Mouse (Mus musculus) CH12.LX (cell line): ENCODE results near the gene Aire. TPM values are rescaled to one million over a fixed set of nuclear protein-coding genes. Genes with fewer than 3 reads are reported as not detected.

Source experiments
- DNase-seq: peaks from one replicate; pipeline ENCODE4 v3.0.0-alpha.2; 2013; ENCODE audit errors: extremely low read depth
- H3K27ac ChIP-seq: 2 replicates; pipeline ENCODE4 v1.5.1; 2012; ENCODE audit warnings: low read depth, mild to moderate bottlenecking, control low read depth, moderate library complexity; ENCODE audit not compliant: insufficient read depth
- H3K27me3 ChIP-seq: replicated peaks from 2 replicates; pipeline ENCODE3; 2012; ENCODE audit warnings: inconsistent platforms
- H3K36me3 ChIP-seq, 2 experiments: replicated peaks in 1 of 2; 2 replicates each; pipeline versions ENCODE3 to v1.6.1; 2012; ENCODE audit warnings: inconsistent platforms in 1 of 2, low read length in 1 of 2, mild to moderate bottlenecking in 1 of 2, mixed read lengths in 1 of 2, moderate library complexity in 1 of 2; ENCODE audit not compliant: control insufficient read depth in 1 of 2, insufficient read depth in 1 of 2
- H3K4me1 ChIP-seq, 2 experiments: 2 replicates each; pipeline ENCODE4 v1.6.1; 2012; ENCODE audit warnings: inconsistent platforms in 1 of 2, moderate library complexity in 1 of 2; ENCODE audit not compliant: insufficient read depth in 2 of 2, control insufficient read depth in 1 of 2
- H3K4me2 ChIP-seq: 2 replicates; pipeline ENCODE4 v1.6.1; 2012; ENCODE audit warnings: low read depth, mild to moderate bottlenecking, control low read depth; ENCODE audit not compliant: poor library complexity, insufficient read depth, severe bottlenecking
- H3K4me3 ChIP-seq, 3 experiments: fragments of 150-350 bp in 1 of 3; sonication (generic) in 1 of 3; replicated peaks in 1 of 3; 2 replicates each; pipeline versions ENCODE3 to v1.5.1; 2011 to 2012; ENCODE audit warnings: low read depth in 2 of 3, low read length in 2 of 3, mild to moderate bottlenecking in 2 of 3, moderate library complexity in 2 of 3, control low read depth in 1 of 3, improper control_type of control experiment in 1 of 3, inconsistent platforms in 1 of 3, mixed read lengths in 1 of 3; ENCODE audit not compliant: poor library complexity in 1 of 3
- H3K79me2 ChIP-seq: replicated peaks from 2 replicates; pipeline ENCODE4 v1.6.1; 2012; ENCODE audit warnings: mild to moderate bottlenecking, moderate library complexity; ENCODE audit not compliant: control insufficient read depth, poor library complexity, insufficient read depth, severe bottlenecking; ENCODE audit errors: extremely low read depth
- H3K9ac ChIP-seq: 2 replicates; pipeline ENCODE4 v1.6.1; 2012; ENCODE audit warnings: low read depth, mild to moderate bottlenecking, control low read depth, moderate library complexity; ENCODE audit not compliant: insufficient read depth
- H3K9me3 ChIP-seq: replicated peaks from 2 replicates; pipeline ENCODE3; 2012; ENCODE audit warnings: low read length, inconsistent platforms, mixed read lengths
- CHD1 ChIP-seq: IDR thresholded peaks from 2 replicates; pipeline ENCODE4 v1.6.1; 2012; ENCODE audit warnings: low read depth, low read length, improper control_type of control experiment, inconsistent platforms
- E2F4 ChIP-seq: IDR thresholded peaks from 2 replicates; pipeline ENCODE4 v1.6.1; 2011; ENCODE audit warnings: low read depth, low read length, improper control_type of control experiment; ENCODE audit not compliant: insufficient replicate concordance
- GABPA ChIP-seq: IDR thresholded peaks from 2 replicates; pipeline ENCODE4 v1.6.1; 2012; ENCODE audit warnings: low read depth, low read length, improper control_type of control experiment, inconsistent platforms; ENCODE audit not compliant: insufficient replicate concordance
- JUND ChIP-seq: conservative IDR thresholded peaks from 2 replicates; pipeline ENCODE4 v1.6.1; 2011; ENCODE audit warnings: low read depth, low read length, improper control_type of control experiment
- KAT2A ChIP-seq: IDR thresholded peaks from 2 replicates; pipeline ENCODE4 v1.6.1; 2012; ENCODE audit warnings: low read length, improper control_type of control experiment, inconsistent platforms; ENCODE audit not compliant: insufficient replicate concordance
- MAZ ChIP-seq: IDR thresholded peaks from 2 replicates; pipeline ENCODE4 v1.6.1; 2012; ENCODE audit warnings: low read depth, mild to moderate bottlenecking, inconsistent platforms, low read length, improper control_type of control experiment, moderate library complexity
- PAX5 ChIP-seq: IDR thresholded peaks from 2 replicates; pipeline ENCODE4 v1.6.1; 2012; ENCODE audit warnings: low read length, inconsistent platforms, mixed read lengths
- POLR2A ChIP-seq: IDR thresholded peaks from 2 replicates; pipeline ENCODE4 v1.6.1; 2011; ENCODE audit warnings: low read depth, mild to moderate bottlenecking, improper control_type of control experiment, low read length
- POLR2AphosphoS2 ChIP-seq: IDR thresholded peaks from 2 replicates; pipeline ENCODE4 v1.6.1; 2011; ENCODE audit warnings: low read depth, low read length, improper control_type of control experiment
- SIN3A ChIP-seq: IDR thresholded peaks from 2 replicates; pipeline ENCODE4 v1.6.1; 2012; ENCODE audit warnings: low read length, improper control_type of control experiment, inconsistent platforms
- SMC3 ChIP-seq: IDR thresholded peaks from 2 replicates; pipeline ENCODE4 v1.6.1; 2011; ENCODE audit warnings: low read depth, low read length, improper control_type of control experiment
- TCF12 ChIP-seq: IDR thresholded peaks from 2 replicates; pipeline ENCODE4 v1.6.1; 2014; ENCODE audit warnings: low read depth, mild to moderate bottlenecking, inconsistent platforms, low read length, improper control_type of control experiment
- UBTF ChIP-seq: IDR thresholded peaks from 2 replicates; pipeline ENCODE4 v1.6.1; 2012; ENCODE audit warnings: low read depth, mild to moderate bottlenecking, inconsistent platforms, low read length, improper control_type of control experiment, moderate library complexity
- ZMIZ1 ChIP-seq: IDR thresholded peaks from 2 replicates; pipeline ENCODE4 v1.6.1; 2012; ENCODE audit warnings: low read depth, mild to moderate bottlenecking, inconsistent platforms, low read length, improper control_type of control experiment
- ZNF384 ChIP-seq: IDR thresholded peaks from 2 replicates; pipeline ENCODE4 v1.6.1; 2012; ENCODE audit warnings: low read depth, low read length, improper control_type of control experiment, inconsistent platforms
- dilution Hi-C: fragments of 300-500 bp; cut with MboI; formaldehyde crosslinking; loops from 2 replicates; pipeline ENCODE4 v1.14.3; 2020; ENCODE audit warnings: low sequenced_read_pairs; ENCODE audit not compliant: extremely low pct_unique_long_range_greater_than_20kb, extremely low pct_ligation_motif_present
- in situ Hi-C: fragments of 300-500 bp; cut with MboI; formaldehyde crosslinking; loops from 3 replicates; pipeline ENCODE4 v1.14.3; 2019; ENCODE audit warnings: low sequenced_read_pairs, low pct_ligation_motif_present, low pct_unique_long_range_greater_than_20kb, mixed read lengths
- polyA plus RNA-seq: library from polyadenylated mRNA; unstranded; fragments of >175 nt; gene quantifications from 2 replicates; pipeline ENCODE4 v1.2.1, GENCODE M21; 2012; ENCODE audit warnings: low read depth; ENCODE audit not compliant: insufficient read length
- total RNA-seq, 2 experiments: library from RNA; depleted of rRNA; stranded (reverse); fragments of 300-350 nt in 1 of 2; fragments of >200 nt in 1 of 2; gene quantifications; 2 replicates each; pipeline ENCODE4 v1.2.3; 2012 to 2014

Gene Aire
- total and polyA plus RNA-seq, 3 experiments, result 0.16 to 0.17 TPM; not detected in 1

DNA sequence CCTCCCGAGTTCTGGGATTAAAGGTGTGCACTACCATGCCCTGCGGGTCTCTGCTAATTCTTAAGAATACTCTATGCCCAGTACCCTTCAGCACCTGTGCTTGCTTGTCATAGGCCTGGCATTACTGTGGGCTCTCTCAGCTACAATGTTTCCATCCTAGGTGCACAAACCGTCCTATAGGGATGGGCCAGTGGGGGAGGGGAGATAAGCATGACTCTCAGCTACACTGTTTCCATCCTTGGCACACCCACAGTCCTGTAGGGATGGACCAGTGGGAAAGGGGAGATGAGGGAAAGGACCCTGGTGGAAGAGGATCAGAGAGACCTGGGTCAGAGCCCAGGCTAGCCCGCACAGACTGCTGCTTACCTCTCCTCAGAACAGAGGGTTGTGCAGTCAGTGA is 6.3 kb downstream of the Aire start:
- no peak for DNase-seq
- peaks cover 0 to 2% of the 10 kb centered on the region in 2 experiments; a peak in 2 of 4 replicates for H3K4me1 ChIP-seq
- H3K27ac ChIP-seq, result no peak overlapping the region
- no peaks in the 10 kb centered on the region for H3K9me3 ChIP-seq
- no peak overlapping the region for H3K4me2 ChIP-seq
- in situ Hi-C loops, result loop anchor here (25.0 kb wide), 1 partner anchor 350 kb away; no protein-coding TSS in a partner anchor
- no peaks in the 10 kb centered on the region for H3K36me3 ChIP-seq
- H3K4me3 ChIP-seq, result no peak overlapping the region
- H3K79me2 ChIP-seq, result no peaks in the 10 kb centered on the region
- dilution Hi-C loops, result no loop called here
- peaks cover 41% of the 10 kb centered on the region for H3K27me3 ChIP-seq
- TF ChIP-seq ZNF384 (no peak), E2F4 (no peak), KAT2A (no peak), MAZ (no peak)
- no peak overlapping the region for H3K9ac ChIP-seq

DNA sequence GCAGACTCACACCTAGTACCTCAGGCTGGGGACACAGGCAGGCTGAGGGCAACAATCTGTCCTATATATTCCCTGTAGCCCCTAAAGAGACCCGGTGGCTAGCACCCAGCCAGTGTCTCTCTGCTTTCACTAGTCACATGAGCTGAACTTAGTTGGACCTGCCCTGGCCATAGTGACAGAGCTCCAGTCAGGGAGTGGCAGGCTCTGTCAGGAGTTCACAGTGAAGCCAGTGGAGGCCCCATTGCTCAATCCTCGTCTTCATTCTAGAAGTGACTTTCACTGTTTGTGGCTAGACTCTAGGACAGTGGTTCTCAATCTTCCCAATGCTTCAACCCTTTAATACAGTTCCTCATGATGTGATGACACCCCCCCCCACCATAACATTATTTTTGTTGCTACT is 11.4 kb downstream of the Aire start:
- no peaks in the 10 kb centered on the region for H3K79me2 ChIP-seq
- TF ChIP-seq ZMIZ1 (no peak), PAX5 (no peak), SMC3 (no peak), E2F4 (no peak), UBTF (no peak), JUND (no peak), GABPA (no peak), SIN3A (no peak), ZNF384 (no peak)
- H3K9me3 ChIP-seq, result no peaks in the 10 kb centered on the region
- H3K4me2 ChIP-seq, result no peak overlapping the region
- no peak overlapping the region for H3K27ac ChIP-seq
- no peak for DNase-seq
- no peak overlapping the region for H3K9ac ChIP-seq
- H3K36me3 ChIP-seq, result no peaks in the 10 kb centered on the region
- no peak overlapping the region for H3K4me3 ChIP-seq
- in situ Hi-C loops (loop anchor here (5.0 to 25.0 kb wide), 2 partner anchors 135 to 355 kb away; partner anchors contain the start of gene D10Jhu81e), dilution Hi-C loops (no loop called here)
- peaks cover 15% of the 10 kb centered on the region for H3K27me3 ChIP-seq
- peaks cover 0 to 4% of the 10 kb centered on the region in 2 experiments; a peak in 2 of 4 replicates for H3K4me1 ChIP-seq

DNA sequence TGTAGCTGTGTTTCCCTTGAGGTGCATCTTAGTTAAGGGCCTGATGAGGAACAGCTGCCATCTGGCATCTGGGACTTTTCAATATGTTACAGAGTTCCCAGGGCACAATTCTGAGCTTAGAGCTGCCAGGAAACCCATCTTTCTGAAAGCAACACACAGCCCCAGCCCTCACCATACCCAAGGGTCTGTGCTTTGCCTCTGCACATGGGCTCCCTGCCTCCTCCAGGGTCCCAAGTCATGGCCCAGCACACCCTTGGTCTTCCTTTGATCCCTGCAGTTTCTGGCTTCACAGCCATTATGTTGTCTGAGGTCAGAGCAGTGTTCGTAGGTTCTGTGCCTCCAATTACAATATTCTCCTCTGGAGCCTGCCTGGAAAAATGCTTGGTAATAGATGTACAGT is 14.3 kb downstream of the Aire start:
- in situ Hi-C loops (loop anchor here (25.0 kb wide), 1 partner anchor 358 kb away; no protein-coding TSS in a partner anchor), dilution Hi-C loops (no loop called here)
- no peaks in the 10 kb centered on the region for H3K79me2 ChIP-seq
- no peak overlapping the region for H3K4me2 ChIP-seq
- H3K36me3 ChIP-seq, result no peaks in the 10 kb centered on the region
- H3K27ac ChIP-seq, result no peak overlapping the region
- no peak for DNase-seq
- no peak overlapping the region for H3K9ac ChIP-seq
- peaks cover 0 to 4% of the 10 kb centered on the region in 2 experiments; a peak in 2 of 4 replicates for H3K4me1 ChIP-seq
- no peak overlapping the region for H3K4me3 ChIP-seq
- TF ChIP-seq CHD1 (no peak), POLR2A (no peak), ZNF384 (no peak), TCF12 (no peak), POLR2AphosphoS2 (no peak)
- H3K27me3 ChIP-seq, result peaks cover 6% of the 10 kb centered on the region
- H3K9me3 ChIP-seq, result no peaks in the 10 kb centered on the region
